Mouse (Mus musculus) kidney, embryonic 16.5 days (tissue): ENCODE data around the gene Plekhg2. TPM values are rescaled to one million over a fixed set of nuclear protein-coding genes. Genes with fewer than 3 reads are reported as not detected.

Source experiments
- ATAC-seq: fragments of 200-750 bp; cut with Nextera tagmentation; 2 replicates; pipeline ENCODE4 v1.8.0; 2017; ENCODE audit warnings: moderate TSS enrichment; ENCODE audit not compliant: low FRiP score, low TSS enrichment
- H3K27ac ChIP-seq: fragments of 300-500 bp; sonication (generic); 2 replicates; pipeline ENCODE4 v1.5.1; 2014; ENCODE audit warnings: low read length
- H3K27me3 ChIP-seq: fragments of 300-500 bp; sonication (generic); 2 replicates; pipeline ENCODE4 v1.6.1; 2014; ENCODE audit warnings: low read length, control low read depth, mixed read lengths; ENCODE audit not compliant: insufficient read depth
- H3K36me3 ChIP-seq: fragments of 300-500 bp; sonication (generic); 2 replicates; pipeline ENCODE4 v1.6.1; 2014; ENCODE audit warnings: low read length, control low read depth, mixed read lengths; ENCODE audit not compliant: insufficient read depth
- H3K4me1 ChIP-seq: fragments of 300-500 bp; sonication (generic); 2 replicates; pipeline ENCODE4 v1.6.1; 2014; ENCODE audit warnings: low read length, control low read depth, mixed read lengths; ENCODE audit not compliant: insufficient read depth
- H3K4me2 ChIP-seq: fragments of 300-500 bp; sonication (generic); replicated peaks from 2 replicates; pipeline ENCODE4 v1.6.1; 2014; ENCODE audit warnings: low read depth, low read length
- H3K4me3 ChIP-seq: fragments of 300-500 bp; sonication (generic); 2 replicates; pipeline ENCODE4 v1.5.1; 2014; ENCODE audit warnings: mild to moderate bottlenecking, low read length
- H3K9ac ChIP-seq: fragments of 300-500 bp; sonication (generic); replicated peaks from 2 replicates; pipeline ENCODE4 v1.6.1; 2014; ENCODE audit warnings: low read length
- H3K9me3 ChIP-seq: fragments of 300-500 bp; sonication (generic); 2 replicates; pipeline ENCODE4 v1.6.1; 2016; ENCODE audit warnings: low read length, control low read depth
- WGBS: fragments of 180-500 bp; shearing (Covaris S2); extraction: QIAGEN DNeasy Blood & Tissue Kit; methylation state at CpG from one replicate; pipeline ENCODE4 v1.1.7; 2014; 5-methylcytosine and 5-hydroxymethylcytosine counted together
- polyA plus RNA-seq: library from polyadenylated mRNA; unstranded; fragments of >200 nt; fragmentation: Nextera tagmentation; extraction: Ambion mirVana; gene quantifications from 2 replicates; pipeline ENCODE4 v1.2.1, GENCODE M21; 2015

Gene Plekhg2
- polyA plus RNA-seq, 1 experiment from 2014 or later: 69.1 TPM

- Histone ChIP-seq H3K27ac (peak overlapping the region; percentile 97), H3K9me3 (no peaks in the 10 kb centered on the region), H3K4me3 (peak overlapping the region; percentile 92), H3K9ac (peak overlapping the region; percentile 95), H3K4me2 (peak overlapping the region; percentile 85), H3K27me3 (no peaks in the 10 kb centered on the region), H3K36me3 (peaks cover 36% of the 10 kb centered on the region), H3K4me1 (peaks cover 45% of the 10 kb centered on the region)
- peak; percentile 10 for ATAC-seq
- under 1% methylated on average over 39 of the region's 43 CpGs for WGBS
Observed at GRCm38 (mm10) chr7:28371514-28371989, 847 bp downstream of the Plekhg2 start.

- ATAC-seq: no peak
- H3K4me1 ChIP-seq: peaks cover 43% of the 10 kb centered on the region
- peak overlapping the region; percentile 97 for H3K27ac ChIP-seq
- H3K27me3 ChIP-seq: no peaks in the 10 kb centered on the region
- H3K36me3 ChIP-seq: peaks cover 38% of the 10 kb centered on the region
- peak overlapping the region; percentile 92 for H3K4me3 ChIP-seq
- no peaks in the 10 kb centered on the region for H3K9me3 ChIP-seq
- H3K4me2 ChIP-seq: peak overlapping the region; percentile 85
- peak overlapping the region; percentile 95 for H3K9ac ChIP-seq
- 2% methylated on average over 11 of the region's 11 CpGs for WGBS
Observed at GRCm38 (mm10) chr7:28370977-28371513, 1.4 kb downstream of the Plekhg2 start.

GRCm38 (mm10) chr7:28370051-28370450 is 2.3 kb downstream of the Plekhg2 start:
- Histone ChIP-seq H3K4me2 (peak overlapping the region; percentile 85), H3K9ac (peak overlapping the region; percentile 95), H3K4me1 (peaks cover 36% of the 10 kb centered on the region), H3K4me3 (peak overlapping the region; percentile 92), H3K27ac (no peak overlapping the region), H3K36me3 (peaks cover 44% of the 10 kb centered on the region), H3K27me3 (no peaks in the 10 kb centered on the region), H3K9me3 (no peaks in the 10 kb centered on the region)
- no peak for ATAC-seq
- 91% methylated on average over 14 of the region's 14 CpGs for WGBS

- Histone ChIP-seq H3K9me3 (no peaks in the 10 kb centered on the region), H3K36me3 (peaks cover 58% of the 10 kb centered on the region), H3K27ac (no peak overlapping the region), H3K27me3 (no peaks in the 10 kb centered on the region), H3K4me2 (no peak overlapping the region), H3K9ac (no peak overlapping the region), H3K4me1 (peaks cover 21% of the 10 kb centered on the region), H3K4me3 (no peak overlapping the region)
- ATAC-seq: no peak
- 95% methylated on average over 16 of the region's 16 CpGs for WGBS
Observed at GRCm38 (mm10) chr7:28368276-28368920, 4.0 kb downstream of the Plekhg2 start.

DNA sequence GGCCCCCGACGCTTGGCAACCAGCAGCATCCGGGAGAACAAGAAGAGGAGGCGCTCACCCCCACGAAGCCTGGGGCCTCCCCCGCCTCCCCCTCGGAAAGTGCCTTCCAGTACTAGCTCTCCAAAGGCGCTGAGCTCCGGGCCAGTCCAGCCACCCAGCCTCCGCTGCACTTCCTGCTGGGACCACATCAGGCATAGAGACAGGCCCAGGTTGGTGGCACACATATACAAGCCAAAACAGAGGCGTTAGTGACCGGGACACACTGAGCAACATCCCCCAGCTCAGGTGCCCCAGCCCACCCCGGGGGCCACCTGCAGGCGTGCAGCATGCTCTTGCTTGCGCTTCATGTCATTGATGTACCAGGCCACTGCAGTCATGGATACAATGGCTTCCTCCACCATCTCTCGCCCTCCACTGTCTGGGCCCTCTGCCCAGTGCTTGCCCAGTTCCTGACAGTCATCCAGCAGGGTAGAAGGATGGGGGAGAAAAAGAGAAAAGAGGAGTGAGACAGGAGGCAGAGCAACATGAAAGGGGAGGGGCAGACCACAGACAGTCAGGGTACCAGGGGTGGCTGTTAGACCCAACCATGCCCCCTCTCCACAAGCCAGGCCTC is 4.6 kb downstream of the Plekhg2 start:
- Histone ChIP-seq H3K27ac (no peak overlapping the region), H3K36me3 (peaks cover 59% of the 10 kb centered on the region), H3K4me3 (no peak overlapping the region), H3K4me2 (no peak overlapping the region), H3K9ac (no peak overlapping the region), H3K4me1 (peaks cover 21% of the 10 kb centered on the region), H3K9me3 (no peaks in the 10 kb centered on the region), H3K27me3 (no peaks in the 10 kb centered on the region)
- no peak for ATAC-seq
- WGBS: 90% methylated on average over 16 of the region's 16 CpGs

DNA sequence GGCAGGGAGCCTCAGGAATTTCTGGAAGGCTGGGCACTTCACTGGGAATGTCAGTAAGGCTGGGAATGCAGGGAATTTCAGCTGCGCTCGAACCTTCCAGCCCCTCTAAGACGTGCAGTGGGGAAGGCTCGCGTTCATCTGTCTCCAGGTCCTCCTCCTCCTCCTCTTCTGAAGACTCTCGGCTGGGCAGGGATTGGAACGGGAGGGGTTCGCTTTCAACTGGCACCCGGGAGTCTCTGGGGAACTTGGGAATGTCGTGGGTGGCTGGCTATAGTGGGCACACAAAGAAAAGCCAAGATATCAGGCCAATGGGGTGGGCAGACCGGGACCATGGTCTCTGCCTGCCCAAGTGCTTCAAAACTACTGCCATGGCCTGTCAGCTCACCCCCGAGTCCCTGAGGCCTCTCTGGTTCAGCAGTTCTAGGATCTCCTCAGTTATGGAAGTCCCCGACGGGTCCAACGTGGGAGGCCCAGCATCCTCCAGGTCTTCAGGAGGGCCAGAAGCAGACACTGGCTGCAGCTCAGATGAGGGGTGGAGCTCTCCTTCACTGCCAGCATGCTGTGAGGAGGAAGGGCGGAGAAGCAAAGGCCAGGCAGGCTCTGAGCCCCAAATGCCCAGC is 9.8 kb downstream of the Plekhg2 start:
- WGBS: 80% methylated on average over 16 of the region's 16 CpGs
- H3K27ac ChIP-seq: no peak overlapping the region
- H3K4me1 ChIP-seq: peaks cover 14% of the 10 kb centered on the region
- no peak for ATAC-seq
- no peaks in the 10 kb centered on the region for H3K27me3 ChIP-seq
- H3K4me3 ChIP-seq: no peak overlapping the region
- no peak overlapping the region for H3K4me2 ChIP-seq
- no peaks in the 10 kb centered on the region for H3K9me3 ChIP-seq
- H3K9ac ChIP-seq: no peak overlapping the region
- peaks cover 71% of the 10 kb centered on the region for H3K36me3 ChIP-seq

GRCm38 (mm10) chr7:28361647-28362341 is 10.6 kb downstream of the Plekhg2 start:
- no peak for ATAC-seq
- Histone ChIP-seq H3K27me3 (no peaks in the 10 kb centered on the region), H3K4me1 (peaks cover 19% of the 10 kb centered on the region), H3K27ac (0 out of 2 replicates have a peak overlapping the region, but pooled peaks have one; percentile 34), H3K9ac (no peak overlapping the region), H3K4me3 (no peak overlapping the region), H3K9me3 (no peaks in the 10 kb centered on the region), H3K36me3 (peaks cover 63% of the 10 kb centered on the region), H3K4me2 (no peak overlapping the region)
- WGBS: 91% methylated on average over 20 of the region's 20 CpGs

DNA sequence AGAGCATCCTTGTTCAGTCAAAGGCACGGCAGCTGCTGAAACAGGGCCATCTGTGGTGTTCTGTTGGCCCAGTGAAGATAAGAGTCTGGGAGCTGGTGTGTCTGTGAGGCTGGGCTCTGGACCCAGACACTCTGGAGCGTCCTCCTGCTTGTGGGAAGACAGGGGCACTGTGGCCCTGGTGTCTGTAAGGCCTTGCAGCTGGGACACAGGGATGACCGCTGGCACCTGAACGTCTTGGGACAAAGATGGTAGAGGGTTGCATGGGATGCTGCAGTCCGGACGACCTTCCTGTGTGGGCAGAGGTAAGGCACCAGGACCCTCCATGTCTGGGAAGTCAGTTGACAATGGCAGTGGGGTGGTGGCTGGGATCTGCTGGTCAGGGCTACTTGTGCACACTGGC is 12.1 kb downstream of the Plekhg2 start:
- H3K36me3 ChIP-seq: peaks cover 56% of the 10 kb centered on the region
- H3K4me2 ChIP-seq: no peak overlapping the region
- H3K4me1 ChIP-seq: peaks cover 19% of the 10 kb centered on the region
- 96% methylated on average over 6 of the region's 6 CpGs for WGBS
- no peaks in the 10 kb centered on the region for H3K27me3 ChIP-seq
- H3K9ac ChIP-seq: no peak overlapping the region
- no peak overlapping the region for H3K4me3 ChIP-seq
- H3K9me3 ChIP-seq: no peaks in the 10 kb centered on the region
- no peak for ATAC-seq
- no peak overlapping the region for H3K27ac ChIP-seq

DNA sequence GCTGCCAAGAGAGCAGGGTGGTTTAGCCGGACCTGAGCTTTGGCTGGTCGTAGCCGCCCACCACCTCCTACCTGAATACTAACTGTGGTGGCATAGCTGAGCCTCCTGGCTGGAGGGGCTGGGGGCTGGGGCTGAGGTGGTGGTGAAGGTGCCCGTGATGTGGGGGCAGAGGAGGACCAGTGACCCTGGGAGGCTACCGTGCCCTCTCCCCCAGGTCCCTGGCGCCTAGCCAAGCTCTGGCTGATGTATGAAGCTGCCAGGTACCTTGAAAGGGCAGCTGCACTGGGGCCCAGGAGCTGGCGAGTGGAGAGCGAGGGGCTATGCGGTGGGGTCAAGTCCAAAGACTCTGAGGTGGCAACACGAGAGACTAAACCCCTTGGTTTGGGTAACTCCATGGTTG is 12.5 kb downstream of the Plekhg2 start:
- ATAC-seq: no peak
- 82% methylated on average over 10 of the region's 10 CpGs for WGBS
- no peaks in the 10 kb centered on the region for H3K9me3 ChIP-seq
- no peak overlapping the region for H3K4me2 ChIP-seq
- H3K4me1 ChIP-seq: peaks cover 19% of the 10 kb centered on the region
- no peak overlapping the region for H3K27ac ChIP-seq
- H3K4me3 ChIP-seq: no peak overlapping the region
- H3K27me3 ChIP-seq: no peaks in the 10 kb centered on the region
- no peak overlapping the region for H3K9ac ChIP-seq
- peaks cover 51% of the 10 kb centered on the region for H3K36me3 ChIP-seq
